Mouse (Mus musculus): ENCODE measurements around the gene Stx8. TPM values are rescaled to one million over a fixed set of nuclear protein-coding genes. Genes with fewer than 3 reads are reported as not detected.

The Stx8 gene
- polyA plus RNA-seq, 1 experiment from 2014 or later: 64.2 TPM

- no peak overlapping the region for H3K9ac ChIP-seq (ENCODE audit: low read depth, low read length)
- no peak overlapping the region for H3K27ac ChIP-seq (ENCODE audit: low read length)
These were observed 193.9 kb downstream of the Stx8 start for GRCm38 (mm10) chr11:68159867-68160266.

GRCm38 (mm10) chr11:68164408-68164807 lies 198.4 kb downstream of the Stx8 start:
- ATAC-seq: no peak
- no peak overlapping the region for H3K9ac ChIP-seq (ENCODE audit: low read depth, low read length)
- WGBS: 81% methylated on average over 5 of the region's 5 CpGs
- no peaks in the 10 kb centered on the region for H3K4me1 ChIP-seq (ENCODE audit: control insufficient read depth, insufficient read depth, low read length)
- H3K27ac ChIP-seq (ENCODE audit: low read length): no peak overlapping the region
- no peak overlapping the region for H3K4me3 ChIP-seq (ENCODE audit: low read length)
- H3K9me3 ChIP-seq (ENCODE audit: control insufficient read depth, low read length): no peaks in the 10 kb centered on the region
- no peaks in the 10 kb centered on the region for H3K36me3 ChIP-seq (ENCODE audit: control insufficient read depth, insufficient read depth, low read length)
- no peak overlapping the region for H3K4me2 ChIP-seq (ENCODE audit: low read depth, low read length)
- no peaks in the 10 kb centered on the region for H3K27me3 ChIP-seq (replicated peaks; ENCODE audit: control insufficient read depth, insufficient read depth, low read length)

More at GRCm38 (mm10) chr11:68159867-68160266, 193.9 kb downstream of the Stx8 start:
- H3K9me3 ChIP-seq (ENCODE audit: control insufficient read depth, low read length): no peaks in the 10 kb centered on the region
- peaks cover 4% of the 10 kb centered on the region; the same call in 1 of the 2 replicates for H3K4me1 ChIP-seq (ENCODE audit: control insufficient read depth, insufficient read depth, low read length)
- no peaks in the 10 kb centered on the region for H3K27me3 ChIP-seq (replicated peaks; ENCODE audit: control insufficient read depth, insufficient read depth, low read length)
- no peak overlapping the region for H3K4me2 ChIP-seq (ENCODE audit: low read depth, low read length)
- no peak overlapping the region for H3K4me3 ChIP-seq (ENCODE audit: low read length)
- ATAC-seq: no peak
- WGBS: 80% methylated on average over 4 of the region's 4 CpGs
- no peaks in the 10 kb centered on the region for H3K36me3 ChIP-seq (ENCODE audit: control insufficient read depth, insufficient read depth, low read length)

DNA sequence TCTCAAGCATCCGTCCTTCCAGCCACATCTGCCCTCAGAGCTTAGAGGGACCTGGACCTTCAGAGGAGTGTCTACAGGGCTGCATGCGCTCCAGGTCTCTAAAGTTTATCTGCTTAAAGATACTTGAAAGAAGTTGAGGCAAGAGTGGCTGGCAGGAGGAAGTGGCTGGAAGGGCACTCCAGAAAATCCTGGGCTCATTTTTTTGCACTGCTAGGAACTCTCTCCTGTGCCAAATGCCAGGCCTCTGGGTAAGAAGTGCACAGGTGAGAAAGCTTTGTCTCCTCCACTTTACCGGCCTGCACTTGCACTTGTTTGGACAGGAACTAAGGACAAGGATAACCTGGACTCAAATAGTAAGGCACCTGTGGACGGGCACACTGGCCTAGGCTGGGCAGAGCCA lies 202.4 kb downstream of the Stx8 start:
- Histone ChIP-seq H3K4me3 (ENCODE audit: low read length) (no peak overlapping the region), H3K36me3 (ENCODE audit: control insufficient read depth, insufficient read depth, low read length) (no peaks in the 10 kb centered on the region), H3K27ac (ENCODE audit: low read length) (no peak overlapping the region), H3K27me3 (replicated peaks; ENCODE audit: control insufficient read depth, insufficient read depth, low read length) (no peaks in the 10 kb centered on the region), H3K4me1 (ENCODE audit: control insufficient read depth, insufficient read depth, low read length) (no peaks in the 10 kb centered on the region), H3K9me3 (ENCODE audit: control insufficient read depth, low read length) (no peaks in the 10 kb centered on the region), H3K9ac (ENCODE audit: low read depth, low read length) (no peak overlapping the region), H3K4me2 (ENCODE audit: low read depth, low read length) (no peak overlapping the region)
- ATAC-seq: no peak
- WGBS: 83% methylated on average over 4 of the region's 4 CpGs

GRCm38 (mm10) chr11:68171973-68172647 lies 206.1 kb downstream of the Stx8 start:
- H3K27me3 ChIP-seq (replicated peaks; ENCODE audit: control insufficient read depth, insufficient read depth, low read length): no peaks in the 10 kb centered on the region
- ATAC-seq: no peak
- no peaks in the 10 kb centered on the region; the same call in 1 of the 2 replicates for H3K4me1 ChIP-seq (ENCODE audit: control insufficient read depth, insufficient read depth, low read length)
- H3K9me3 ChIP-seq (ENCODE audit: control insufficient read depth, low read length): no peaks in the 10 kb centered on the region
- H3K27ac ChIP-seq (ENCODE audit: low read length): no peak overlapping the region
- H3K9ac ChIP-seq (ENCODE audit: low read depth, low read length): no peak overlapping the region
- H3K4me2 ChIP-seq (ENCODE audit: low read depth, low read length): no peak overlapping the region
- 80% methylated on average over 7 of the region's 7 CpGs for WGBS
- H3K4me3 ChIP-seq (ENCODE audit: low read length): no peak overlapping the region
- no peaks in the 10 kb centered on the region for H3K36me3 ChIP-seq (ENCODE audit: control insufficient read depth, insufficient read depth, low read length)

GRCm38 (mm10) chr11:68172648-68173045 lies 206.7 kb downstream of the Stx8 start:
- no peaks in the 10 kb centered on the region for H3K27me3 ChIP-seq (replicated peaks; ENCODE audit: control insufficient read depth, insufficient read depth, low read length)
- no peak for ATAC-seq
- H3K27ac ChIP-seq (ENCODE audit: low read length): no peak overlapping the region
- no peak overlapping the region for H3K9ac ChIP-seq (ENCODE audit: low read depth, low read length)
- 66% methylated on average over 4 of the region's 4 CpGs for WGBS
- H3K9me3 ChIP-seq (ENCODE audit: control insufficient read depth, low read length): no peaks in the 10 kb centered on the region
- no peak overlapping the region for H3K4me3 ChIP-seq (ENCODE audit: low read length)
- no peaks in the 10 kb centered on the region for H3K36me3 ChIP-seq (ENCODE audit: control insufficient read depth, insufficient read depth, low read length)
- no peaks in the 10 kb centered on the region; the same call in 1 of the 2 replicates for H3K4me1 ChIP-seq (ENCODE audit: control insufficient read depth, insufficient read depth, low read length)
- no peak overlapping the region for H3K4me2 ChIP-seq (ENCODE audit: low read depth, low read length)

DNA sequence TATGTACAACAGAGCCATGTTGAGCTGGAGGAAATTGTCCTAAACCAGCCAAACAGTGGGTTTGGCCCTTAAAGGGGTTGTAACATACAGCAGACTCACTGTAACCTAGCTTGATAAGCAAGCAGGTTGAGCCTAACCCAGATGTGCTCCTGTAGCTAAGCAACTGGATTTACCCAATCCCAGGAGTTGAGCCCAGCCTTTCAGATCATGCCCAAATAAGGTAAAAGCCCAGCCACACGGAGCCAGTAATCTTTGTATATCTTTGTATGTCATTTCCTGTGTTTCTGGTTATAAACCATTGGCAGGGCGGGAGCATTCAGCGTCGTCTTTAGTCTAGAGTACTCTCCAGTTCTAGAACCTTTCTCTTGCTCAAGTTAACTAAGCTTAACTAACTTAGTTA lies 210.6 kb downstream of the Stx8 start:
- WGBS: 46% methylated on average over 4 of the region's 4 CpGs
- H3K4me3 ChIP-seq (ENCODE audit: low read length): no peak overlapping the region
- no peaks in the 10 kb centered on the region for H3K36me3 ChIP-seq (ENCODE audit: control insufficient read depth, insufficient read depth, low read length)
- no peaks in the 10 kb centered on the region for H3K9me3 ChIP-seq (ENCODE audit: control insufficient read depth, low read length)
- H3K4me2 ChIP-seq (ENCODE audit: low read depth, low read length): no peak overlapping the region
- no peak overlapping the region for H3K9ac ChIP-seq (ENCODE audit: low read depth, low read length)
- no peaks in the 10 kb centered on the region; the same call in 1 of the 2 replicates for H3K4me1 ChIP-seq (ENCODE audit: control insufficient read depth, insufficient read depth, low read length)
- H3K27ac ChIP-seq (ENCODE audit: low read length): no peak overlapping the region
- 0 out of 2 replicates have a peak, but pooled peaks have one; percentile 21 for ATAC-seq
- H3K27me3 ChIP-seq (replicated peaks; ENCODE audit: control insufficient read depth, insufficient read depth, low read length): no peaks in the 10 kb centered on the region

DNA sequence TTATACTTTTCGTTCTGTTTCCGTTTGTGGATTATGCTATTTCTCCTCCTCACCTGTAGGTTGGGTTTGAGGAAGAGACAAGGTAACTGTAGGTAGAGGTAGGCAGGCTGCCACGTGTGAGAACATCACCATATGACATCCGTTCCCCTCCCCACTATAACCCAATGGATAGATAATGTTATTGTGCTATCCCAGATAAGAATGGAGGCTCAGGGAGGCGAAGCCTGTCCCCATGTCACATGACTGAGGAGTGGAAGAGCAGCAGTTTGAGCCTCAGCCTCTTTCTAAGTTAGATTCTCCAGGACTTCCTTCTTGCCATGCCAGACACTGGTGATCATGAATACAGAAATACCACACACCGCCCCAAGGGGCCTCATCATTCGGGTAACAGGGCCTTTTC lies 211.4 kb downstream of the Stx8 start:
- H3K9me3 ChIP-seq (ENCODE audit: control insufficient read depth, low read length): no peaks in the 10 kb centered on the region
- no peak overlapping the region for H3K4me2 ChIP-seq (ENCODE audit: low read depth, low read length)
- H3K36me3 ChIP-seq (ENCODE audit: control insufficient read depth, insufficient read depth, low read length): no peaks in the 10 kb centered on the region
- no peak overlapping the region for H3K9ac ChIP-seq (ENCODE audit: low read depth, low read length)
- no peaks in the 10 kb centered on the region for H3K27me3 ChIP-seq (replicated peaks; ENCODE audit: control insufficient read depth, insufficient read depth, low read length)
- H3K4me1 ChIP-seq (ENCODE audit: control insufficient read depth, insufficient read depth, low read length): no peaks in the 10 kb centered on the region; the same call in 1 of the 2 replicates
- no peak overlapping the region for H3K27ac ChIP-seq (ENCODE audit: low read length)
- no peak for ATAC-seq
- WGBS: 80% methylated on average over 7 of the region's 7 CpGs
- H3K4me3 ChIP-seq (ENCODE audit: low read length): no peak overlapping the region

DNA sequence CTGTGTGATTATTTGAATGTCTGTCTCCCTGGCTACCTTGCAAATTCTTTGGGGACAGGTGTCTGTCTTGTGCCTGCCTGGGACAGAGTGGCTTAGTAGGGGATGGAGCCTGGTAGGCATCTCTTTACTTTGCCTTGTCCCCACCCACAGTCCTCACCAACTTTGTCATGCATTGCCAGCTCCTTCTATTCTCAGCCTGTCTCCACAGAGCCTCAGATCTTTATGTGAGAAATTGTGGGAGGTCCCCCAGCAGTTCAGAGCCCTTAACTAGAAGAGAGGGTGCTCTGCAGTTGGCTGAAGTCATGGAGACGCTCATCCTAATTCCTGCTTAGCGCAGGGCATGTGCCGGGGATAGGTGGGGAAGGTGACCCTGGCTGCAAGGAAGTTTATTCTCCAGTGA lies 219.7 kb downstream of the Stx8 start:
- 92% methylated on average over 3 of the region's 3 CpGs for WGBS
- Histone ChIP-seq H3K4me1 (ENCODE audit: control insufficient read depth, insufficient read depth, low read length) (peaks cover 13% of the 10 kb centered on the region), H3K27me3 (replicated peaks; ENCODE audit: control insufficient read depth, insufficient read depth, low read length) (no peaks in the 10 kb centered on the region), H3K36me3 (ENCODE audit: control insufficient read depth, insufficient read depth, low read length) (no peaks in the 10 kb centered on the region), H3K9ac (ENCODE audit: low read depth, low read length) (no peak overlapping the region), H3K4me2 (ENCODE audit: low read depth, low read length) (no peak overlapping the region), H3K27ac (ENCODE audit: low read length) (no peak overlapping the region), H3K9me3 (ENCODE audit: control insufficient read depth, low read length) (no peaks in the 10 kb centered on the region), H3K4me3 (ENCODE audit: low read length) (no peak overlapping the region)
- no peak for ATAC-seq

DNA sequence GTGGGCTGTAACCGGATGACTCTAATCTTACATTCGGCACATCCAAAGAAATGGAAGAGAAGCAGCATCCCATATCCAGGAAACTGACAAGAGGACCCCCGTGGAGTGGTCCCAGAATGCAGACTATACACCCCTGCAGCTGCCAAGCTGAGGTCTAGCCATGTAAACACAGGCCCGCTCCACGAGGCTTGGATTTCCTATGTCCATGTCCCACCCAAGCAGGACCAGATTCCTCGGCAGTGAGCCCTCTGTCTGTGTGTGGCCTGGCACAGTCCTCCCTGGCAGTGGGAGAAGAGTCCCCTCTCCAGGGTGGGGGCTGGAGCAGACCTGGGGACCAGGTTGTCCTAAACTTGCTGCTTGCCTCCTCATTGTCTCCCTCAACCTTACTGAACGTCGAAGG lies 221.2 kb downstream of the Stx8 start:
- H3K9ac ChIP-seq (ENCODE audit: low read depth, low read length): no peak overlapping the region
- ATAC-seq: 0 out of 2 replicates have a peak, but pooled peaks have one; percentile 26
- peaks cover 13% of the 10 kb centered on the region for H3K4me1 ChIP-seq (ENCODE audit: control insufficient read depth, insufficient read depth, low read length)
- H3K4me3 ChIP-seq (ENCODE audit: low read length): no peak overlapping the region
- no peaks in the 10 kb centered on the region for H3K27me3 ChIP-seq (replicated peaks; ENCODE audit: control insufficient read depth, insufficient read depth, low read length)
- H3K27ac ChIP-seq (ENCODE audit: low read length): 0 out of 2 replicates have a peak overlapping the region, but pooled peaks have one; percentile 4
- no peak overlapping the region for H3K4me2 ChIP-seq (ENCODE audit: low read depth, low read length)
- no peaks in the 10 kb centered on the region for H3K9me3 ChIP-seq (ENCODE audit: control insufficient read depth, low read length)
- 58% methylated on average over 8 of the region's 8 CpGs for WGBS
- no peaks in the 10 kb centered on the region for H3K36me3 ChIP-seq (ENCODE audit: control insufficient read depth, insufficient read depth, low read length)

Data from intestine, embryonic 16.5 days (tissue).